Mouse (Mus musculus): ENCODE measurements at regions not wholly inside any gene's neighbourhood (a gene's known extent, or its start where the extent isn't known, plus 50 kb on each side); places are given as distances from the start of the nearest gene placed in this dataset.
"Not testable (repeated sequence)": the region's sequence is repeated elsewhere in the genome, so short reads cannot be mapped to it uniquely, and the experiment has no call there.

GRCm38 (mm10) chr6:47745856-47746255, 67.4 kb downstream of the Pdia4 start:
- DNase-seq (ENCODE audit: low spot score in 2 of 2): not testable (repeated sequence)

GRCm38 (mm10) chr6:47743856-47744255, 69.4 kb downstream of the Pdia4 start:
- DNase-seq (ENCODE audit: low spot score in 2 of 2): peak in 1 of 2 experiments; percentile 16

GRCm38 (mm10) chr6:47740216-47740615, 73.0 kb downstream of the Pdia4 start:
- DNase-seq (ENCODE audit: low spot score in 2 of 2): peak in 1 of 2 experiments; percentile 15

- peak; percentile 48 to 64 for DNase-seq (ENCODE audit: low spot score in 2 of 2)
Observed at GRCm38 (mm10) chr6:47739696-47740095, 73.5 kb downstream of the Pdia4 start.

GRCm38 (mm10) chr6:47737972-47738371, 75.3 kb downstream of the Pdia4 start:
- not testable (repeated sequence) for DNase-seq (ENCODE audit: low spot score in 2 of 2)

Data from urinary bladder, postnatal 4 days (tissue).